Mouse (Mus musculus): ENCODE measurements around the gene Gm2174.

Gene Gm2174

GRCm38 (mm10) chrX:56497241-56497640 lies 49.5 kb downstream of the Gm2174 start:
- DNase-seq (ENCODE audit: low spot score), result no peak
